Mouse (Mus musculus) liver, embryonic 14.5 days (tissue): Measurements from ENCODE around the gene Dnajc6.

Source experiments
- CTCF ChIP-seq: IDR thresholded peaks from 2 replicates; pipeline ENCODE4 v1.5.1; 2016; ENCODE audit warnings: antibody characterized with exemption, low read depth, control low read depth
- EP300 ChIP-seq: IDR thresholded peaks from 2 replicates; pipeline ENCODE4 v1.6.1; 2016; ENCODE audit warnings: antibody characterized with exemption, low read depth

DNA sequence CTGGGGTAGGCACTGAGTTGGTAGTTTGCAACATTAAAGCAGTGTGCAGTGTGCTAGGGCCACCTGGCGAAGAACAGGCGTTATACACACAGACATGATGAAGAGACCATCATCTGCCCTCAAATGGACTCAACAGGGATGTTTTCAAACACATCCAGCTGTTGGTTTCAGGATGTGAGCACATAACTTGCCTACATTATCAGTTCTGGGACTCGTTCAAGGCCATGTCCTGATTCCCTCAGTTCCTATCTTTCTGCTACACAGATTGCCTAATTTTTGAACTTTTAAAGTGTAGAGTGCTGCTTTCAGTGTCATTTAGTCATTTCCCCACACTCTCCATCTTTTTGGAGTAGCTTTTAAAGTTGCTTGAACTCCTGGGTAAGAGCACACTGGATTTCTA is 186.6 kb downstream of the Dnajc6 start:
- TF ChIP-seq CTCF (no peak), EP300 (no peak)
